Mouse (Mus musculus): ENCODE measurements at regions not wholly inside any gene's neighbourhood (a gene's known extent, or its start where the extent isn't known, plus 50 kb on each side); places are given as distances from the start of the nearest gene placed in this dataset.

DNA sequence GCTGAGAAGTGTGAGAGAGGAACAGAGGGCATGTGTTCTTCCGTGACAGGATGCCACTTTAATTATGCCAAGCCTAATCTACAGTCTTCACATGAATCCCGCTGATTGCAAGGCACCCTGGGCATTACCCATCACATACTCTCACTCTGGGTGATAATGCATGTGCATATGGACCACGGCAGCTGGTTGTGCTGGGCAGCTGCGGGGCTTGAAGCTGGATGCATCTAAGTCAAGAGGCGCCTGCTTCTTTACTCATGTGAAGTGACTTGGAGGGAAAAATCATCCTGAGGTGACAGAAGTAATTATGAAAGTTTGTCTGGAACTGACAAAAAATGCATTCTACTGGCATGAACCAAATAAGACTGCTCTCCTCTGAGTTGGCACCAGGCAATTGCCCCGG lies 311.2 kb downstream of the Icos start:
- Histone ChIP-seq H3K27ac (replicated peaks; ENCODE audit: low read depth, low read length) (no peak overlapping the region), H3K27me3 (ENCODE audit: control insufficient read depth, insufficient read depth, low read length) (no peaks in the 10 kb centered on the region), H3K4me3 (replicated peaks; ENCODE audit: low read depth, low read length) (no peak overlapping the region), H3K36me3 (ENCODE audit: control insufficient read depth, insufficient read depth, low read length) (no peaks in the 10 kb centered on the region), H3K9ac (replicated peaks; ENCODE audit: low read length) (no peak overlapping the region), H3K4me1 (ENCODE audit: control insufficient read depth, insufficient read depth, low read length) (0 out of 2 replicates have a peak, but pooled peaks cover 3% of the 10 kb centered on the region), H3K4me2 (ENCODE audit: low read length) (no peak overlapping the region), H3K9me3 (ENCODE audit: control insufficient read depth, low read length) (no peaks in the 10 kb centered on the region)
- DNase-seq (no peak), ATAC-seq (ENCODE audit: low FRiP score, low TSS enrichment) (no peak)
- WGBS, result 92% methylated on average over 6 of the region's 6 CpGs

DNA sequence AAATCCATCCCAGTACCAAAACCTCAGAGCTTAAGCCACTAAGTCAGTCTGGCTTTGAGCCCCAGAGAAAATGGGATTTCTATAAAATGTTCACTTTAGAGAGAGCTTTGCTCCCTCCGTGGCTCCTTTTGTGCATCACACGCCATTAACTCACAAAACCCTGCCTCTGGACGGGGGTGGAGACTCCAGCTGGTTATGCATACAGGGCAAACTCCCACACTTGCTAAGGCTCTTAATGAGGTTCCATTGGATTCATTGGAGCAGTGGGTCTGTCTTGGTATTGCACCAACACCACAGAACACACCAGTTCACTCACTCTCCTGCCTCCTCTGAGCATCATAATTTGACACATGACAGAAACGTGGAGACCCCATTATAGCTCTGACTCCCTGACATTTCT lies 311.8 kb downstream of the Icos start:
- no peaks in the 10 kb centered on the region for H3K36me3 ChIP-seq (ENCODE audit: control insufficient read depth, insufficient read depth, low read length)
- no peak overlapping the region for H3K4me3 ChIP-seq (replicated peaks; ENCODE audit: low read depth, low read length)
- H3K9ac ChIP-seq (replicated peaks; ENCODE audit: low read length), result no peak overlapping the region
- DNase-seq (no peak), ATAC-seq (ENCODE audit: low FRiP score, low TSS enrichment) (no peak)
- no peaks in the 10 kb centered on the region for H3K27me3 ChIP-seq (ENCODE audit: control insufficient read depth, insufficient read depth, low read length)
- 40% methylated on average over 4 of the region's 4 CpGs for WGBS
- H3K4me2 ChIP-seq (ENCODE audit: low read length), result no peak overlapping the region
- 0 out of 2 replicates have a peak, but pooled peaks cover 3% of the 10 kb centered on the region for H3K4me1 ChIP-seq (ENCODE audit: control insufficient read depth, insufficient read depth, low read length)
- H3K27ac ChIP-seq (replicated peaks; ENCODE audit: low read depth, low read length), result no peak overlapping the region
- no peaks in the 10 kb centered on the region for H3K9me3 ChIP-seq (ENCODE audit: control insufficient read depth, low read length)

DNA sequence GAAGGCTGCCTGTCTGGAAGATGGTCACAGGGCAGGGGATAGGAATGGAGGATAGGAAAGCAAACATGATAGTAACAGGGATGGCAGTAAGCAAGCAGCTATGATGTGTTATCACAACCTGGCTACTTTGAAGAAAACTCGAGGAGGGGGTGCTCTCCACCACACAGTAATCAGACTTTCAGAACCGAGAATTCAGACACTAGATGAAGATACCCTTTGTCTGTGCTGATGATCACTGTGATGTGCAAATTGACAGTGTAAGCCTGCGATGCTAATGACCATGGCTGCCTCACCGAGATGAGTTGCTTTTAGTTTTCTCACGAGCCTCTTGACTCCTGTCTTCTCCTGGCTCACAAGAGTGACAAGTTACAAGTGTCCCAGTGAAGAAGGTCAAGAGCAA lies 315.4 kb downstream of the Icos start:
- DNase-seq (no peak), ATAC-seq (ENCODE audit: low FRiP score, low TSS enrichment) (no peak)
- WGBS, result 65% methylated on average over 5 of the region's 5 CpGs
- Histone ChIP-seq H3K4me2 (ENCODE audit: low read length) (no peak overlapping the region), H3K27me3 (ENCODE audit: control insufficient read depth, insufficient read depth, low read length) (no peaks in the 10 kb centered on the region), H3K9me3 (ENCODE audit: control insufficient read depth, low read length) (no peaks in the 10 kb centered on the region), H3K4me1 (ENCODE audit: control insufficient read depth, insufficient read depth, low read length) (peaks cover 13% of the 10 kb centered on the region), H3K36me3 (ENCODE audit: control insufficient read depth, insufficient read depth, low read length) (no peaks in the 10 kb centered on the region), H3K4me3 (replicated peaks; ENCODE audit: low read depth, low read length) (no peak overlapping the region), H3K27ac (replicated peaks; ENCODE audit: low read depth, low read length) (no peak overlapping the region), H3K9ac (replicated peaks; ENCODE audit: low read length) (no peak overlapping the region)

DNA sequence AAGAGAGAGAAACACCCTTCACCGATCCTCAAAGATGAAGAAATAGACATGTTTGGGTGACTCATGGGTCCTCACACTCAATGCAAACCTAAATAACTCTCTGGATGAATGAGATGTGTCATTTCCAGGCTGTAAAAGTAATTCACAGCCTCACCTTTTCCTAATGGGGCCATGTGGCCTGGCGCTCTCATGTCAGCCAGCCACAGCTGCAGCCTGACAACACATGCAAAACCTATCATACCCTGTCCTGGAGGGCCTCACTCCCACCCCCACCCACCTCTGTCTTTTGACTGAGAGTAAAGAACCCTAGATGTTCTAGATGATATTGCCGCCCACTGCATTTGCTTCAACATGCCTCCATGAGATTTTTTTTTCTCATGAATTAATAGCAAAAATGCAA lies 317.5 kb downstream of the Icos start:
- Histone ChIP-seq H3K27ac (replicated peaks; ENCODE audit: low read depth, low read length) (no peak overlapping the region), H3K4me1 (ENCODE audit: control insufficient read depth, insufficient read depth, low read length) (peaks cover 29% of the 10 kb centered on the region), H3K27me3 (ENCODE audit: control insufficient read depth, insufficient read depth, low read length) (no peaks in the 10 kb centered on the region), H3K4me2 (ENCODE audit: low read length) (no peak overlapping the region), H3K9me3 (ENCODE audit: control insufficient read depth, low read length) (no peaks in the 10 kb centered on the region), H3K9ac (replicated peaks; ENCODE audit: low read length) (no peak overlapping the region), H3K4me3 (replicated peaks; ENCODE audit: low read depth, low read length) (no peak overlapping the region), H3K36me3 (ENCODE audit: control insufficient read depth, insufficient read depth, low read length) (no peaks in the 10 kb centered on the region)
- 93% methylated on average over 3 of the region's 3 CpGs for WGBS
- DNase-seq, result no peak
- no peak for ATAC-seq (ENCODE audit: low FRiP score, low TSS enrichment)

DNA sequence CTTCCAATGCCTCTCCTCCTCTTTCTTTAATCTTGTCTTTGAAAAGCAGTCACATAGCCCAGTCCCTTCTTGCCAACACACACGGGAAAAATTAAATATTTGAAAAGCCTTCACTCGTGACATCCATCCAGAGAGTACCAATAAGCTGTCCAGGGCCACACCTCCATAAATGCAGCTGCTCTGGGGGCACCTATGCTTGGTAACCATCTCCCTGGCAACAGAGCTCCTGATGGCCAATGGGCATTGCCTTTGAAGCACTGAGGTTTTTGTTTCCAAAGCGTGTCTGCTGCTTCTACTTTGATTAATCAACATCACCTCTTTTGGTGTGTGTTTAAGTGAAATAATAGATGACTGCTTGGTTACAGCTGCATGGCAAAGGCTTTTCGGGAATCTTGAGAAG lies 319.1 kb downstream of the Icos start:
- Histone ChIP-seq H3K9me3 (ENCODE audit: control insufficient read depth, low read length) (no peaks in the 10 kb centered on the region), H3K4me1 (ENCODE audit: control insufficient read depth, insufficient read depth, low read length) (peaks cover 43% of the 10 kb centered on the region), H3K9ac (replicated peaks; ENCODE audit: low read length) (no peak overlapping the region), H3K36me3 (ENCODE audit: control insufficient read depth, insufficient read depth, low read length) (no peaks in the 10 kb centered on the region), H3K4me2 (ENCODE audit: low read length) (no peak overlapping the region), H3K27ac (replicated peaks; ENCODE audit: low read depth, low read length) (peak overlapping the region; percentile 21; the same call in 1 of the 2 replicates), H3K4me3 (replicated peaks; ENCODE audit: low read depth, low read length) (no peak overlapping the region), H3K27me3 (ENCODE audit: control insufficient read depth, insufficient read depth, low read length) (no peaks in the 10 kb centered on the region)
- ATAC-seq (ENCODE audit: low FRiP score, low TSS enrichment) (no peak), DNase-seq (peak; percentile 54)
- WGBS, result 24% methylated on average over 4 of the region's 4 CpGs

DNA sequence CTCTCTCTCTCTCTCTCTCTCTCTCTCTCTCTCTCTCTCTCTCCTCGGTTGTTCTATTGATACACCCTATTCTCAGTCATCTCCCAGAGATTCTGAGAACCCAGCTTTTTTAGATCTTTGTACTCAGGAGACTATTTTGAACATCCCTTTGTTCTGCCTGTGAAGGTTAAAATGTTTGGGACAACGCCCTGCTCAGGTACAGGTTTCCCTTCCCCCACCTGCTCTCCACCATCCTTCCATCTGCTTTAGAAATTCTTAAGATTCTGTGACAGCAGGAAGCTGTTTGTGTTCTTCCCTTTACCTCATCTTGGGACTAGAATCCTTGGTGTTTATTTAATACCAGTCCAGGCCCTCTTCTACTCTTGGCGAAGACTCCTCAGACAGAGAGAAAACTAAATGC lies 319.6 kb downstream of the Icos start:
- Histone ChIP-seq H3K27ac (replicated peaks; ENCODE audit: low read depth, low read length) (no peak overlapping the region; the same call in 1 of the 2 replicates), H3K4me2 (ENCODE audit: low read length) (no peak overlapping the region), H3K4me1 (ENCODE audit: control insufficient read depth, insufficient read depth, low read length) (peaks cover 46% of the 10 kb centered on the region), H3K4me3 (replicated peaks; ENCODE audit: low read depth, low read length) (no peak overlapping the region), H3K9me3 (ENCODE audit: control insufficient read depth, low read length) (no peaks in the 10 kb centered on the region), H3K36me3 (ENCODE audit: control insufficient read depth, insufficient read depth, low read length) (no peaks in the 10 kb centered on the region), H3K27me3 (ENCODE audit: control insufficient read depth, insufficient read depth, low read length) (no peaks in the 10 kb centered on the region), H3K9ac (replicated peaks; ENCODE audit: low read length) (no peak overlapping the region)
- DNase-seq (no peak), ATAC-seq (ENCODE audit: low FRiP score, low TSS enrichment) (no peak)
- WGBS, result 73% methylated on average over 3 of the region's 3 CpGs

DNA sequence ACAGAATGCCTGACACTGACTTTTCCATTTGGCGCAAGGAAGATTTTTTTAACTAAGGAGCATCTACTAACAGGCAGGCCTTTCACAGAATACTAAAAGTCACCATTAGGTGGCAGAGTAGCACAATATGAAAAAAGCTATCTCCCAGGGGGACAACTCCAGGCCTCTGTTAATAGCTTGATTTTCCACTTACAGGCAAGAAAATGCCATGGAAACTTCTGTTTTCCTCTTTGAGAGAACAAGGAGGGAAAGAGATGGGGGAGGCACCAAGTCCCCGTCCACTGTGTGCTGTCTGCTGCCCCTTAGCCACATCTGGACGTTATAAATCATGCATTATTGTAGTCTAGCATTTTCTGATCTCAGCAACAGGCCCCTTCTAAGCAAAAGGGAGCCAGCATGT lies 320.3 kb downstream of the Icos start:
- peaks cover 51% of the 10 kb centered on the region for H3K4me1 ChIP-seq (ENCODE audit: control insufficient read depth, insufficient read depth, low read length)
- DNase-seq, result peak; percentile 94
- WGBS, result 19% methylated on average over 3 of the region's 3 CpGs
- H3K4me3 ChIP-seq (replicated peaks; ENCODE audit: low read depth, low read length), result no peak overlapping the region
- H3K36me3 ChIP-seq (ENCODE audit: control insufficient read depth, insufficient read depth, low read length), result no peaks in the 10 kb centered on the region
- no peak for ATAC-seq (ENCODE audit: low FRiP score, low TSS enrichment)
- no peaks in the 10 kb centered on the region for H3K27me3 ChIP-seq (ENCODE audit: control insufficient read depth, insufficient read depth, low read length)
- no peak overlapping the region for H3K4me2 ChIP-seq (ENCODE audit: low read length)
- peak overlapping the region; percentile 21; the same call in 1 of the 2 replicates for H3K27ac ChIP-seq (replicated peaks; ENCODE audit: low read depth, low read length)
- H3K9ac ChIP-seq (replicated peaks; ENCODE audit: low read length), result no peak overlapping the region
- no peaks in the 10 kb centered on the region for H3K9me3 ChIP-seq (ENCODE audit: control insufficient read depth, low read length)

DNA sequence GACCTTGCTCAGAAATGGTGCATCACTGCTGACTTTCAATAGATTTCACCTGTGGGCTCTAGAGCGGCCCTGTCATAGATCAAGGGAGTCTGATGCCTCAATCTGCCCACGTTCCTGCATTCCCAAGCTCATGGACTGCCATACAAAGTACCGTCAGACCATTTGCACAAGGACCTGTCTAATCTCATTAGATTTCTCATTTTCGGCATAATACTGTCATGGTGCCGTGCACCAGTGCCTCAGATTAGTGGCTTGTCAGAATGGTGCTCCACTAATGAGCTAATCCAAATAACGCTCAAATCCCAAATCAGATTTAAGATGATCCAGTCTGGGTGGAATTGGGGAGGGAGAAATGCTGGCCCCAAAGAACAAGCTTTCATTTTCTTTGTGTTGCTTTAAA lies 321.1 kb downstream of the Icos start:
- H3K9ac ChIP-seq (replicated peaks; ENCODE audit: low read length), result no peak overlapping the region
- ATAC-seq (ENCODE audit: low FRiP score, low TSS enrichment) (peak; percentile 53; the same call in 1 of the 2 replicates), DNase-seq (peak; percentile 63)
- H3K36me3 ChIP-seq (ENCODE audit: control insufficient read depth, insufficient read depth, low read length), result no peaks in the 10 kb centered on the region
- no peak overlapping the region for H3K4me3 ChIP-seq (replicated peaks; ENCODE audit: low read depth, low read length)
- no peaks in the 10 kb centered on the region for H3K9me3 ChIP-seq (ENCODE audit: control insufficient read depth, low read length)
- no peak overlapping the region for H3K4me2 ChIP-seq (ENCODE audit: low read length)
- H3K27ac ChIP-seq (replicated peaks; ENCODE audit: low read depth, low read length), result peak overlapping the region; percentile 21; the same call in 1 of the 2 replicates
- no peaks in the 10 kb centered on the region for H3K27me3 ChIP-seq (ENCODE audit: control insufficient read depth, insufficient read depth, low read length)
- H3K4me1 ChIP-seq (ENCODE audit: control insufficient read depth, insufficient read depth, low read length), result peaks cover 51% of the 10 kb centered on the region
- WGBS, result 13% methylated on average over 6 of the region's 6 CpGs

DNA sequence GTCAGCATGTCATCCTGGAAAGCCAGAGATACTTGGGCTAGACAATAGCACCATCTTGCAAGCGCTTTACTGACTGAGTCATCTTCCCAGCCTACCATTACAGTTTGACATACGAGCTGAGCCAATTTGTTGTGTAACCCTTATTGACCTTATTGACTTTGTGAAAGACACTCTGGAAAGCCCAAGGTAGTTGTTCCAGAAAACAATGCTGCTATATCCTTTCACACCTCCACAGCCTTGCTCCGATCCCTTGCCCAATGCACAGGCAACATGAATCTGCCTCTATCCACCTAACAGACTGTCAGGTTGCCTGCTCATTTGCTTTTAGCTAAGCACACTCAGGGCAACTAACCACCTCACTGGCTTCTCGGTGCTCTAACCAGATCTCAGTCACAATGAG lies 322.8 kb downstream of the Icos start:
- Histone ChIP-seq H3K27ac (replicated peaks; ENCODE audit: low read depth, low read length) (no peak overlapping the region; the same call in 1 of the 2 replicates), H3K9me3 (ENCODE audit: control insufficient read depth, low read length) (no peaks in the 10 kb centered on the region), H3K27me3 (ENCODE audit: control insufficient read depth, insufficient read depth, low read length) (no peaks in the 10 kb centered on the region), H3K9ac (replicated peaks; ENCODE audit: low read length) (no peak overlapping the region), H3K36me3 (ENCODE audit: control insufficient read depth, insufficient read depth, low read length) (no peaks in the 10 kb centered on the region), H3K4me3 (replicated peaks; ENCODE audit: low read depth, low read length) (no peak overlapping the region), H3K4me1 (ENCODE audit: control insufficient read depth, insufficient read depth, low read length) (peaks cover 51% of the 10 kb centered on the region), H3K4me2 (ENCODE audit: low read length) (no peak overlapping the region)
- ATAC-seq (ENCODE audit: low FRiP score, low TSS enrichment) (no peak), DNase-seq (no peak)
- 46% methylated on average over 4 of the region's 4 CpGs for WGBS
